Comparison of ENCODE assay signal across 26 mouse cellular contexts in the genomic region with DNA sequence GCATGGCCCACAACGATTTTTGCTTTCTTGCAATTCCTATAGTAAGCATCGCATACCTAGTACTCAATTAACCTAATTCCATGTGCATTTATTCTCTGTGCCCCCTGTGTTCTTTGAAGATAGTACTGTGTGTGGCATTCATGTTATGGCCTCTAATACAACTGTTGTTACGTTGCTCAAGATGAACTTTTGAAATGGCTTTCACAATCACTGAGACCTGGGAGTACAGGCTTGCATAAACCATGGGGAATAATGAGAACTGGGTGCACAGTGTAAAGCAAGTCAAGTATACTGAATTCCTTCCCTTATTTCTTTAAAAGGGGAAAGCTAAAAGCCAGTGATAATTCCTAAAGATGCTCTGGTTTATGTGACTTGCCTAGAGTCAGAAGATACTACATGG.
DNase-seq lines count a peak whose midpoint lies in the region; ATAC-seq and TF ChIP-seq lines count a peak whose summit lies in the region.
"Had no signal": no experiment of that assay in that cellular context is flagged by ENCODE, and none has a peak within 500 bp of the region (broad histone marks: within the 10 kb centered on the region; RNA-seq: fewer than 3 reads in every experiment).

No protein-coding gene starts in this region.

- H3K27ac ChIP-seq in liver, embryonic 16.5 days (ENCODE audit: low read length) = no peak overlapping the region
- no peak overlapping the region for H3K27ac ChIP-seq in kidney, adult 2 months (ENCODE audit: insufficient read depth, low read depth, low read length)
- no peak overlapping the region for H3K27ac ChIP-seq in hindbrain, embryonic 10.5 days
- H3K27ac ChIP-seq: embryonic facial prominence, embryonic 10.5 days; embryonic facial prominence, embryonic 13.5 days; forebrain, embryonic 12.5 days; hindbrain, embryonic 13.5 days had no signal

- no peaks in the 10 kb centered on the region for H3K36me3 ChIP-seq in liver, embryonic 16.5 days (ENCODE audit: control insufficient read depth, insufficient read depth)
- no peaks in the 10 kb centered on the region for H3K36me3 ChIP-seq in kidney, adult 2 months (ENCODE audit: control insufficient read depth, insufficient read depth, low read length)
- H3K36me3 ChIP-seq in hindbrain, embryonic 10.5 days = no peaks in the 10 kb centered on the region
- H3K36me3 ChIP-seq: embryonic facial prominence, embryonic 10.5 days; embryonic facial prominence, embryonic 13.5 days; forebrain, embryonic 12.5 days; hindbrain, embryonic 13.5 days had no signal

- no peak overlapping the region for H3K4me3 ChIP-seq in liver, embryonic 16.5 days (ENCODE audit: low read depth, low read length)
- H3K4me3 ChIP-seq in kidney, adult 2 months (ENCODE audit: insufficient read depth, low read depth, low read length) = no peak overlapping the region
- H3K4me3 ChIP-seq in hindbrain, embryonic 10.5 days = no peak overlapping the region
- H3K4me3 ChIP-seq: embryonic facial prominence, embryonic 10.5 days; embryonic facial prominence, embryonic 13.5 days; erythroblast, embryonic 14.5 days; forebrain, embryonic 12.5 days; hindbrain, embryonic 13.5 days had no signal

- TF ChIP-seq CTCF in kidney, adult 2 months (conservative IDR thresholded peaks at IDR 0.05; ENCODE audit: insufficient read depth, insufficient read length, low read depth, low read length) = no peak

- no peaks in the 10 kb centered on the region for H3K9me3 ChIP-seq in liver, embryonic 16.5 days (replicated peaks; ENCODE audit: control insufficient read depth, low read length)
- no peaks in the 10 kb centered on the region for H3K9me3 ChIP-seq in hindbrain, embryonic 10.5 days
- H3K9me3 ChIP-seq: embryonic facial prominence, embryonic 10.5 days; embryonic facial prominence, embryonic 13.5 days; forebrain, embryonic 12.5 days; hindbrain, embryonic 13.5 days had no signal

- H3K9ac ChIP-seq in liver, embryonic 16.5 days (ENCODE audit: low read depth, low read length) = no peak overlapping the region
- H3K9ac ChIP-seq: embryonic facial prominence, embryonic 13.5 days; forebrain, embryonic 12.5 days; hindbrain, embryonic 13.5 days had no signal

- no peaks in the 10 kb centered on the region for H3K27me3 ChIP-seq in liver, embryonic 16.5 days (ENCODE audit: control insufficient read depth, insufficient read depth, low read depth, low read length)
- no peaks in the 10 kb centered on the region for H3K27me3 ChIP-seq in kidney, adult 2 months (replicated peaks; ENCODE audit: control insufficient read depth, insufficient read depth, low read length)
- H3K27me3 ChIP-seq in hindbrain, embryonic 10.5 days (ENCODE audit: insufficient read depth, poor library complexity, severe bottlenecking) = no peaks in the 10 kb centered on the region
- H3K27me3 ChIP-seq: embryonic facial prominence, embryonic 13.5 days; forebrain, embryonic 12.5 days; hindbrain, embryonic 13.5 days had no signal

- H3K4me2 ChIP-seq in liver, embryonic 16.5 days (ENCODE audit: low read depth, low read length) = no peak overlapping the region
- H3K4me2 ChIP-seq: embryonic facial prominence, embryonic 13.5 days; forebrain, embryonic 12.5 days; heart, embryonic 11.5 days; hindbrain, embryonic 13.5 days had no signal

- no peaks in the 10 kb centered on the region for H3K4me1 ChIP-seq in liver, embryonic 16.5 days (ENCODE audit: control insufficient read depth, low read depth, low read length)
- no peaks in the 10 kb centered on the region for H3K4me1 ChIP-seq in kidney, adult 2 months (ENCODE audit: control insufficient read depth, insufficient read depth, low read length)
- no peaks in the 10 kb centered on the region for H3K4me1 ChIP-seq in hindbrain, embryonic 10.5 days (replicated peaks)
- H3K4me1 ChIP-seq: embryonic facial prominence, embryonic 10.5 days; embryonic facial prominence, embryonic 13.5 days; forebrain, embryonic 12.5 days; hindbrain, embryonic 13.5 days had no signal

- ATAC-seq in liver, embryonic 16.5 days (ENCODE audit: low read depth) = peak; percentile 35; the same call in 1 of the 2 replicates
- ATAC-seq in megakaryocyte progenitor cell, adult 5-6 weeks (replicated peaks; ENCODE audit: poor library complexity) = peak; percentile 77
- ATAC-seq: CD4-positive, CD25-positive, alpha-beta regulatory T cell, adult 4 months; forebrain, embryonic 16.5 days; hindbrain, embryonic 16.5 days had no signal

- 53% methylated on average over 3 of the region's 3 CpGs for WGBS in liver, embryonic 16.5 days (ENCODE audit: insufficient replicate concordance)
- 71% methylated on average over 3 of the region's 3 CpGs for WGBS in kidney, adult 2 months
- WGBS in hindbrain, embryonic 10.5 days = 84% methylated on average over 3 of the region's 3 CpGs

- TF ChIP-seq POLR2A in kidney, adult 2 months (IDR thresholded peaks at IDR 0.05; ENCODE audit: low read depth, low read length) = no peak

- DNase-seq in liver = no peak
- peak; percentile 45 for DNase-seq in lung, postnatal 36 days
- no peak for DNase-seq in lung, postnatal 14 days
- no peak for DNase-seq in kidney, adult 2 months
- DNase-seq in hindbrain, embryonic 10.5 days (ENCODE audit: low spot score) = no peak
- DNase-seq: adrenal gland, adult 2 months; adrenal gland, postnatal 14 days; cerebellum, adult 11-12 months; cerebellum, adult 8-10 months; cerebellum, postnatal 10 days; cerebellum, postnatal 36 days; embryo, embryonic 11 days; gastrocnemius, postnatal 10 days; gastrocnemius, postnatal 36 days; heart, adult 11 months had no signal
